Mouse (Mus musculus) brain, embryonic 14.5 days (tissue): ENCODE results near the gene H2afy.

Experiments
- CTCF ChIP-seq: fragments of 200-500 bp; IDR thresholded peaks from 2 replicates; pipeline ENCODE4 v1.5.1; 2012; ENCODE audit warnings: inconsistent platforms, mild to moderate bottlenecking, moderate library complexity, borderline replicate concordance; ENCODE audit not compliant: insufficient read depth, insufficient read length; ENCODE audit errors: extremely low read depth
- POLR2A ChIP-seq: fragments of 200-500 bp; IDR thresholded peaks from 2 replicates; pipeline ENCODE4 v1.6.1; 2012; ENCODE audit warnings: mild to moderate bottlenecking, inconsistent platforms, borderline replicate concordance; ENCODE audit not compliant: poor library complexity, insufficient read depth, insufficient read length, severe bottlenecking; ENCODE audit errors: extremely low read depth

- no peak for TF ChIP-seq CTCF
- no peak for TF ChIP-seq POLR2A
Measured at GRCm38 (mm10) chr13:56087936-56088335, 48.2 kb downstream of the H2afy start.
